Mouse (Mus musculus) macrophage (primary cell): ENCODE measurements around the gene Gabbr2. TPM values are rescaled to one million over a fixed set of nuclear protein-coding genes. Genes with fewer than 3 reads are reported as not detected.

Experiments used
- H3K27ac ChIP-seq: fragments of 350-480 bp; formaldehyde crosslinking; 2 replicates; pipeline ENCODE4 v1.9.0; 2021
- H3K36me3 ChIP-seq: fragments of 350-480 bp; formaldehyde crosslinking; 2 replicates; pipeline ENCODE4 v1.9.0; 2021; ENCODE audit errors: inconsistent target
- H3K4me3 ChIP-seq: fragments of 350-480 bp; formaldehyde crosslinking; 2 replicates; pipeline ENCODE4 v1.9.0; 2021; ENCODE audit errors: inconsistent target
- H3K79me2 ChIP-seq: fragments of 350-480 bp; formaldehyde crosslinking; 2 replicates; pipeline ENCODE4 v1.9.0; 2021; ENCODE audit errors: inconsistent target
- WGBS: methylation state at CpG from one replicate; pipeline ENCODE4 v1.1.7; 2026; ENCODE audit warnings: inconsistent platforms; ENCODE audit not compliant: missing documents; 5-methylcytosine and 5-hydroxymethylcytosine counted together
- polyA plus RNA-seq: library from polyadenylated mRNA; stranded (reverse); fragments of 250-400 nt; gene quantifications from 3 replicates; pipeline ENCODE4 v1.2.4, GENCODE M21; 2018; ENCODE audit warnings: inconsistent platforms

Gene Gabbr2
- polyA plus RNA-seq, 1 experiment from 2014 or later, result 0.10 TPM

DNA sequence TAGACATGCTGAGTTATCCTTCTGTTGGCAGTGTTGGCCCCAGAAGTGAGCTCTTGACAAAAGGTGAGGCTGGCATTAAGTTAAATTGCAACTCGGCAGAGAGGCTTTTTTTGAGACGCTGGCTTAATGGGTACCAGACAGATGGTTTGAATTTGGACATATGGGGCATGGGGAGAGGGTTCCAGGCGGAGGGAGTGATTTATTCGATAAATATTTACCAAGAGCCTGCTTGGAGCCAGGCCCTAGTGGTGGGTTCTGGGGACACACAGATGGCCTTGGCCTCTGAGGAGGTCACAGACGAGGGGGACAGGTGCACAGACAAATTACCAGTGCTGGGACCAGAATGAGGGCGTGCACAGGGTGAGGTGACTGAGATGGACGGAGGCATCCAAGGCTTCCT, 282.2 kb downstream of the Gabbr2 start:
- H3K27ac ChIP-seq, result no peak overlapping the region
- whole genome bisulfite sequencing, result 95% methylated on average over 7 of the region's 7 CpGs
- H3K4me3 ChIP-seq, result no peak overlapping the region
- no peaks in the 10 kb centered on the region for H3K79me2 ChIP-seq
- no peaks in the 10 kb centered on the region for H3K36me3 ChIP-seq

DNA sequence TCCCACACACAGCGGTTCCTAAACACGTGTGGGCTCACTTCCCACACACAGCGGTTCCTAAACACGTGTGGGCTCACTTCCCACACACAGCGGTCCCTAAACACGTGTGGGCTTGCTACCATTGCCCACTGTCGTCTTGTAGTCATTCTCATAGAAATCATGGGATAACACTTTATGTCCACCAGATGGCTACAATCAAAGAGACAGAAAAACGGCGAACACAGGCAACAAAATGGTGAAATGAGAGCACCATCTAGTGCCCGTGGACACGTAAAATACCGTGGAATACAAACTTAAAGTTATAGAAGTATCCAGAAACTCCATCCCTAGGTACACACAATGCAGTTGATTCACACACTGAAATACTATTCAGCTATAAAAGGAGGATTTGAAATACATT, 285.9 kb downstream of the Gabbr2 start:
- Histone ChIP-seq H3K27ac (no peak overlapping the region), H3K36me3 (no peaks in the 10 kb centered on the region), H3K4me3 (no peak overlapping the region), H3K79me2 (no peaks in the 10 kb centered on the region)
- 68% methylated on average over 12 of the region's 12 CpGs for WGBS

DNA sequence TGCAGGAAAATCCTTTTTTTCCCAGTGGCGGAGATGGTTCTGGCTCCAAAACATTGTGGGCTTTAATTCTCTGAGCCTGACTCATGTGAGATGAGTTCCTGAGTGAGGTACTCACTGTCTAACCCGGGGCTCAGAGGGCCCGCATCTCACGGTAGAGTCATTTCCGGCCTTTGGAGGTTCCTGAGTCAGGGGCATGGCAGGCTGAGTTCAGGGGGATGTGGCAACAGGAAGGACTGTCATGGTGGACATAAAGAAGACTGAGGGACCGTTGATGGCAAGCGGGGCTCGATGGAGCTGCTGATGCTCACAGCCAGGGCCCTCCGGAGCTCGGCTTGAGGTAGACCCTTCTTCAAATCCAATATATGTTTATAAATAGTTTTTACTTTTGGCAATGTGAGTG, 288.5 kb downstream of the Gabbr2 start:
- 84% methylated on average over 10 of the region's 10 CpGs for WGBS
- Histone ChIP-seq H3K4me3 (no peak overlapping the region), H3K27ac (no peak overlapping the region), H3K36me3 (no peaks in the 10 kb centered on the region), H3K79me2 (no peaks in the 10 kb centered on the region)

DNA sequence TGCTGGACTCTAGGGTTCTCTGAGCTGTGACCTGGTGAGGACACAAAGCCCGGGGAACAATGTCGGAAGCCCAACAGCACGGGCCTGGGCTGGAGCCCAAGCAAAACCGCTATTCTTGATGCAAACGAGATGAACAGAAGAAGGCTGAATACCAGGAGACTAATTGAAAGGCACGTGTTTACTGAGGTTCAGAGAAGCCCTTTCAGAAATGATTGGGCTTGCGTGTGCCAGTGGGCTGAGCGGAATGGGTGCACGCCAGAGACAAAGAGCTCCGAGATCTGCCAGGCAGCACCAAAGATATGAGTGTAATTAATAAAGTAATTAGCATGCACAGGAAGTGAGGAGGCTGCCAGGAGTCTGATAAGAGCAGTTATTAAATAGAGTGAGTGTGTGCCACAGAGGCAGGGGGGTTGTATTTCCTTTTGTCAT, 291.4 kb downstream of the Gabbr2 start:
- H3K79me2 ChIP-seq, result no peaks in the 10 kb centered on the region
- H3K27ac ChIP-seq, result no peak overlapping the region
- no peaks in the 10 kb centered on the region for H3K36me3 ChIP-seq
- H3K4me3 ChIP-seq, result no peak overlapping the region
- 82% methylated on average over 10 of the region's 10 CpGs for WGBS

DNA sequence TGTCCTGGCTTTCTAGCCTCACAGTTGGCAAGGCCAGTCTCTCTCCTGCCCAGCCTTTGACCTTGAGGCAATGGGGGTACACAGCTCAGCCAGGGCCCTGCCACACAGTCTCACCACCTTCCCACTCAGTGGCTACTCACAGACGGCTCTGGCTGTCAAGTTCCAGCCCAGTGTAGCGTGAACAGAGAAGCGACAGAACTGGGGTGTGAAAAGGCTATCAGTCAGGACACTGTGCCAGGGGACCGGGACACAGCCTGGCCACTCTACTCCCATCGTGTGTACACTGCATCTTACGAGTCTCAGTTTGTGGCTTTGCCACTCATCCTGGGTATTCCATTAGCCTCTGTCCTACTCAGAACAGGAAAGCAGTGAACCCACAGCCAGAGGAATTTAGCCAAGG, 295.2 kb downstream of the Gabbr2 start:
- no peaks in the 10 kb centered on the region for H3K79me2 ChIP-seq
- H3K27ac ChIP-seq, result no peak overlapping the region
- WGBS, result 82% methylated on average over 6 of the region's 6 CpGs
- no peak overlapping the region for H3K4me3 ChIP-seq
- H3K36me3 ChIP-seq, result no peaks in the 10 kb centered on the region

DNA sequence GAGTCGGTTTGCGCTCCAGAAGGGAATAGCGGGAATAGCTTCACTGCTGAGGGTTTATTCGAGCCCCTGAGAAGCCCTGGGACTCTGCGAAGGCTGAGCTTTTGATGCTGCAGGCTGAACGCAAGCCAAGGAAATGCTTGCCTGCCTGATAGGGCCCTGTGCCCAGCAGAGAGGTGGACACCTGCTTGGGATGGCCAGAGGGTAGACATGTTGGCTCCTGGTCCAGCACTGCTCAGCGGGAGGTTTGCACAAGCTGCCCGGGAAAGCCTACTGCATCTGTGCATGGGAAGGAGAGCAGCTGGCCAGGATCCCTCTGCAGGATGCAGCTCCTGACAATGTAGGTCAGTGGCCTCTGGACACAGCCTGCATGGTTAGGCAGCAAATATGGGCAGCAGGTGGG, 301.1 kb downstream of the Gabbr2 start:
- WGBS, result 96% methylated on average over 8 of the region's 8 CpGs
- no peak overlapping the region for H3K4me3 ChIP-seq

DNA sequence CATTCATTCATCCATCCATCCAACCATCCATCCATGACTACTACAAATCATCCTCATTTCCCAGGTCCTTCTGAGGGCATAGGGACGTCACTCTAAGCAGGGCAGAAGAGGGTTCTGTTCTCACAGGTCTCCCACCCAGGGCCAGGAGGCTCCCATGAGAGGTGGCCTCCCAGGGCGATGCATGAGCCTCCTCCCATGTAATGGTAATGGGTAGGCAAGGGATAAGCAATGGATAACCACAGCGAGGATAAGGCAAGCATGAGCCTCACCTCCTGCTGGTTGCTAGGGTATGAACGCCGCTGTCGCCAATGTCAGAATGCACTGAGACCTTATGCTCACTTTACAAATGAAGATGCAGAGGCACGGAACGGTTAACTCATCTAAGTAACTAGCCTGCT, 301.7 kb downstream of the Gabbr2 start:
- Histone ChIP-seq H3K79me2 (no peaks in the 10 kb centered on the region), H3K27ac (no peak overlapping the region), H3K36me3 (no peaks in the 10 kb centered on the region), H3K4me3 (no peak overlapping the region)
- WGBS, result 88% methylated on average over 8 of the region's 8 CpGs

More for the DNA sequence above, 301.1 kb downstream of the Gabbr2 start:
- Histone ChIP-seq H3K36me3 (no peaks in the 10 kb centered on the region), H3K79me2 (no peaks in the 10 kb centered on the region), H3K27ac (no peak overlapping the region)

DNA sequence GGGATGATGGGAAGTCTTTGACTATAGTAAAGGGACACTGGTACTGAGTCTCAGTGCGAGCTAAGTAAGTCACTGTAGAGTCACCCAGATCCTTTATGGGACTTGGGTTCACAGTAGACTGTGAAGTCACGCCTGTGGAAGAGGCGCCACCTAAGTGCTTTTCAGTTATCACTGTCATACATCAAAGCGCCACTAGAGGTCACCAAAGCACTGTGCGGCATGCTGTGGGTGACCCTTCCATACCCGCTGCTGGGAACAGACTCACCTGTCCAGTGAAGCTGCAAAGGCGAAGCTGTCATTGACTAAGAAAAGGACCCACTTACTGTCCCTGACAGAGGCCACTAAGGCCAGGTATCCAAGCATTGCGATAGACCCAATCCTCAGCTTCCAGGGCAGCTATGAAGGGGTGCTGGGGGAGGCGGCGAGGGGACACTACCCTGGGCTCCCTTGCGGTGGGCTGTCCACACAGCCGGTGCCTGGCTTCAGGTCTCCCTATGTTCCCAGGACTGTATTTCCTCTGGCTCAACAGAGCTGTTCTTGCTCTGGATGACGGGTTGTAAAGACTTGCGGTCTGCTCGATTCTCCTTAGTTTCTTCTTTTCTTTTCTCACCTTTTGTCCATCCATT, 302.2 kb downstream of the Gabbr2 start:
- 46% methylated on average over 15 of the region's 15 CpGs for WGBS
- H3K4me3 ChIP-seq, result no peak overlapping the region
- no peaks in the 10 kb centered on the region for H3K36me3 ChIP-seq
- H3K27ac ChIP-seq, result no peak overlapping the region
- no peaks in the 10 kb centered on the region for H3K79me2 ChIP-seq

DNA sequence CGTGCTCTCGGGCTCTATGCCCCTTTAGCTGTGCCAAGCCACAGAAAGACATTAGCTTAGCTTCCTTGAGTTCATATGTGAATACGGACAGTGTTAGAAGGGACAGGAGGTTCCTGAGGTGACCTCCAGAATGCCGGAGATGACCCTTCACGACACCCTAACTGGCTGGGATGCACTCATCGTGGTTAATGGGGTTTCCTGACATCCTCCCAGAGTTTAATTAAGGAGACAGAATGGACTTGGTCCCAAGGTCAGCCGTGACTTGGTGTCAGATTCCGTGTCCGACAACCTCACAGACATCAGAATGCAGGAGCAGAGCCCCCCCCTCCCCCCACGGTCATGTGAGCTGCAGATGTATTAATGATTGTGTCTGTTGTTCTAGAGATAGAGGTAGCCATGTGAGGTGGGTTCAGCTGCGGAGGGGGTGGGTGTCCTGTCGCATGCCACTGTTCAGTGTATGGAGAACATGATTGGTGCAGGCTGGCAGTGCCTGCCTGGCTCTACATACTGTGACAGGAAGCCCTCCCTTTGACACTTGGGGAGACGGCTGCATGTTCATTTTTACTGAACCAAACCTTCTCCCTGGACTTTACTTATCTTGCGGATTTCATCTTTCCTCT, 303.4 kb downstream of the Gabbr2 start:
- no peak overlapping the region for H3K4me3 ChIP-seq
- no peak overlapping the region for H3K27ac ChIP-seq
- H3K79me2 ChIP-seq, result no peaks in the 10 kb centered on the region
- no peaks in the 10 kb centered on the region for H3K36me3 ChIP-seq
- WGBS, result 86% methylated on average over 13 of the region's 14 CpGs

DNA sequence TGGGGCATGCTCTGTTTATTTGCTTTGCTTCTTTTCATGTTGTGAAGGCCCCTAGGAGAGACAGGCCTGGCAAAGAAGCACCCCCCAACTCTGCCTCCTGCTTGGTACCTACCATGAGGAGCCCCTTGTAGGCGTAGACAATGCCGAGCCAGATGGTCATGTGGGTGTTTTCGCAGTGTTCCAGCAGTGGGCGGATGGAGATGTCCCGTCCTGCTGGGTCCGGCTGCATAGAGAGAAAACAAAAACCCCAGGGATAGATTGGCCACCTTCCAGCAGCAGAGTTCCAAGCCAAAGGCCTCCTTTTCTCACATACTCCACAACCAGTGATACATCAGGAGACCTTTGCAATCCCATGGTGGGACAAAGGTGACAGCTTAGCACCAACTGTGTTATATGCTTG, 307.5 kb downstream of the Gabbr2 start:
- WGBS, result 91% methylated on average over 6 of the region's 6 CpGs
- Histone ChIP-seq H3K4me3 (no peak overlapping the region), H3K79me2 (no peaks in the 10 kb centered on the region), H3K27ac (no peak overlapping the region), H3K36me3 (no peaks in the 10 kb centered on the region)

DNA sequence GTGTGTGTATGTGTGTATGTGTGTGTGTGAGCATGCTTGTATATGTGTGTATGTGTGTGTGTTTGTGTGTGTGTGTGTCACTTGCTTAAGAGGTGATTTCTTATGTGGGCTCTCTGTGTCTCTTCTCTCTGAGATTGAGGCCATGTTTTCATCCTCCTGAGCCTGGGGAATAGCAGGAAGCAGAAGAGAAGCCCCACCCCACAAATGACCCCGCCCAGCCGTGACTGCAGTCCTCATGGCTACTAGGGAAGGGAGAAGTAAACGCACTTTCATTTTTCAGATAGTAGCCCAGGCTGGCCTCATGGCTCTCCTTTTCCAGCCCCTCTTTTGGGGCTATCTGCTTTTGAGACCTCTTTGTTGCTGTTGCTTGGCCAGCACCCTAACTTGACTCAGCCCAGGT, 315.0 kb downstream of the Gabbr2 start:
- no peaks in the 10 kb centered on the region for H3K79me2 ChIP-seq
- H3K4me3 ChIP-seq, result no peak overlapping the region
- H3K27ac ChIP-seq, result no peak overlapping the region
- 78% methylated on average over 3 of the region's 3 CpGs for WGBS
- H3K36me3 ChIP-seq, result no peaks in the 10 kb centered on the region

DNA sequence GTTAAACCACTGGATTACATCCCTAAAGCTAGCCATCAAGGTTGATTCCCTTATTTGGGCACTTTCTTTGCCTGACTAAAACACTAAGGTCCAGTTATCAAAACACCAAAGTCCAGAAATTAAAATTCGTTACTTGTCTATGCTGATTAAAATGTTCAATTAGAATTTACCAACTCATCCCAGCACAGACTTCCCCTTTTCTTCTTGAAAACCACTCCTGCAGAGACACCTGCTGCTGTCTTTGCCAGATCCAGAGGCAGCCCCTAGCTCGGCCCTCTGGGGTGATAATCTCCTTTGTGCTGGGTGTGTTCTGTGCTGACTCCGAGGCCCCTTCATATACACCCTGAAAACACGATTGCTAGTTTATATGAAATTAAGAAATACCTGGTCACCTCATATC, 315.7 kb downstream of the Gabbr2 start:
- 39% methylated on average over 4 of the region's 4 CpGs for WGBS

DNA sequence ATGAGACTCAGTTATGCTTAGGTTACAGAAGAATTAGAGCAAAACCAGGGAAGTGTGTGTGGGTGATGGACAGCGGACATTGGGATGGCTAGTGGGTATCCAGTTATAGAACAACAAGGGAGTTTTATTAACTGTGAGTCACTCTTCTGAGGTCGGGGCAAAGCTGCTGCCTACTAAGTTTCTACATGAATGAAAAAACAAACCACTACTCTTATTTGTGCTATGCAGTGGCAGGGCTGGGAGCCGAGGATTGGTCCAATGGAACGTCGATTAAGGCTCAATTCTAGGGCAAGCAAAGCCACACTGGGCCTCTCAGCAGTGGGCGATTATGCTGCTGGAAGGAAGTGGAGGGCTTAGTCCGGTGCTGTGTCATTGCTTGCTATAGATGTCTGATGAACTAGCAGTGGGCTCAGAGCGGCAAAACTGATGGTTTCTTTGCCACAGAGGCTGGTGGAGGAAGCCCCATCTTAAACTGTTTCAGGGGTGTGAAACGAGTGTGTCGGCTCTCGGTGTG, 316.3 kb downstream of the Gabbr2 start:
- Histone ChIP-seq H3K4me3 (no peak overlapping the region), H3K27ac (no peak overlapping the region), H3K36me3 (no peaks in the 10 kb centered on the region), H3K79me2 (no peaks in the 10 kb centered on the region)
- 31% methylated on average over 11 of the region's 11 CpGs for WGBS

More for the DNA sequence above, 315.7 kb downstream of the Gabbr2 start:
- Histone ChIP-seq H3K79me2 (no peaks in the 10 kb centered on the region), H3K36me3 (no peaks in the 10 kb centered on the region), H3K27ac (no peak overlapping the region), H3K4me3 (no peak overlapping the region)

DNA sequence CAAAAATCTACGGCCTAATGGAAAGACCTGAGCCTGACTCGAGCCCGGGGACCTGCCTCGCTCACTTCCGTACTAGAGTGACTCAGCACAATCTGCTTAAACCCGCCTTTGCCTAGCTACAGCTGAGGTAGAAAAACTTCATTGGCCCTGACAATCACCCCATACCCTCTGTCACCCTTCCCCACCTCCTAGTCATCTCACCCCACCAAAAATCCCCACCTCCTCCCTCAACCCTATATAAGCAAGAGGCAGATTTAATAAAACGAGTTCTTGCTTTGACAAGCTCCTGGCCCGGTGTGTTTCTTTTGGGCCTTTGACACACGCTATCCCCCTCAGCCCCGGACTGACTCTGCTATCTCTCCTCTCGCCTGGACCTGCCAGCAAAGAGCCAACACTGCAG, 323.1 kb downstream of the Gabbr2 start:
- 62% methylated on average over 11 of the region's 11 CpGs for WGBS
- Histone ChIP-seq H3K4me3 (no peak overlapping the region), H3K27ac (no peak overlapping the region), H3K79me2 (no peaks in the 10 kb centered on the region), H3K36me3 (no peaks in the 10 kb centered on the region)

DNA sequence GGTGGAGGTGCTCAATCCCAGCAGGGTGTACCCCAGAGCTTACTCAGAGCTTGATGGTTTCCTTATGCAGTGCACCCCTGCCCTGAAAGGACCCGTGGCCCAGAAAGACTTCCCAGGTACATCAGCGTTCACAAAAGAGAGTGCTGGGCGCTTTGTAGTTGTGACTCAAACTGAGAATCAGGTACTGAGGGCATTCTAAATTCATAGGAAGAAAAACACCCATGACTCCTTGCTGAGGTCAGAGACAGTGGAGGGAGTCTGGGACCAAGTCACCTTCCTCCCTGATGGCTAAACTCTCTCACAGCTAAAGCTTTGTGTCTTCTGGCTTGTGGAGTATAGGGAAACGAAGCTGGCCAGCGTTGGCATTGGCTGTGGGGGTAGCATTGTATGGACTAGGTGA, 325.3 kb downstream of the Gabbr2 start:
- WGBS, result 92% methylated on average over 5 of the region's 5 CpGs
- Histone ChIP-seq H3K4me3 (no peak overlapping the region), H3K27ac (no peak overlapping the region), H3K36me3 (no peaks in the 10 kb centered on the region), H3K79me2 (no peaks in the 10 kb centered on the region)
